8 mouse cellular contexts compared by ENCODE assay signal in genomic region chr2:30676833-30677459, GRCm38 (mm10).
DNase-seq lines count a peak whose midpoint lies in the region; ATAC-seq lines count a peak whose summit lies in the region.

No protein-coding gene starts in this region.

- peaks cover 13% of the 10 kb centered on the region for H3K9me3 ChIP-seq in embryonic facial prominence, embryonic 14.5 days (ENCODE audit: control insufficient read depth, low read length)
- peaks cover 8% of the 10 kb centered on the region for H3K9me3 ChIP-seq in heart, embryonic 16.5 days (replicated peaks; ENCODE audit: control insufficient read depth, low read length)
- H3K9me3 ChIP-seq in liver, embryonic 13.5 days (replicated peaks) = no peaks in the 10 kb centered on the region
- H3K9me3 ChIP-seq in neural tube, embryonic 11.5 days (ENCODE audit: control insufficient read depth, low read length) = 0 out of 2 replicates have a peak, but pooled peaks cover 5% of the 10 kb centered on the region

- H3K4me1 ChIP-seq in embryonic facial prominence, embryonic 14.5 days (ENCODE audit: control insufficient read depth, insufficient read depth, low read length) = peaks cover 14% of the 10 kb centered on the region
- H3K4me1 ChIP-seq in heart, embryonic 16.5 days (ENCODE audit: control insufficient read depth, insufficient read depth, low read length) = peaks cover 21% of the 10 kb centered on the region
- peaks cover 12% of the 10 kb centered on the region for H3K4me1 ChIP-seq in liver, embryonic 13.5 days (replicated peaks)
- H3K4me1 ChIP-seq in neural tube, embryonic 11.5 days (ENCODE audit: control insufficient read depth, insufficient read depth, low read length) = peaks cover 13% of the 10 kb centered on the region

- peak overlapping the region; percentile 34 for H3K4me3 ChIP-seq in embryonic facial prominence, embryonic 14.5 days (ENCODE audit: low read depth, low read length)
- H3K4me3 ChIP-seq in heart, embryonic 16.5 days (ENCODE audit: low read length) = peak overlapping the region; percentile 42
- H3K4me3 ChIP-seq in liver, embryonic 13.5 days (replicated peaks) = peak overlapping the region; percentile 32
- peak overlapping the region; percentile 5 for H3K4me3 ChIP-seq in neural tube, embryonic 11.5 days (ENCODE audit: low read depth, low read length)

- peak overlapping the region; percentile 61 for H3K9ac ChIP-seq in embryonic facial prominence, embryonic 14.5 days (ENCODE audit: low read depth, low read length)
- H3K9ac ChIP-seq in heart, embryonic 16.5 days (ENCODE audit: low read length) = peak overlapping the region; percentile 74
- H3K9ac ChIP-seq in liver, embryonic 13.5 days = peak overlapping the region; percentile 9; the same call in 1 of the 2 replicates
- H3K9ac ChIP-seq in neural tube, embryonic 11.5 days (ENCODE audit: low read length) = peak overlapping the region; percentile 44

- H3K27me3 ChIP-seq in embryonic facial prominence, embryonic 14.5 days (replicated peaks; ENCODE audit: control insufficient read depth, insufficient read depth, low read length) = no peaks in the 10 kb centered on the region
- H3K27me3 ChIP-seq in heart, embryonic 16.5 days (ENCODE audit: control insufficient read depth, insufficient read depth, low read length) = no peaks in the 10 kb centered on the region
- H3K27me3 ChIP-seq in liver, embryonic 13.5 days = peaks cover 26% of the 10 kb centered on the region
- H3K27me3 ChIP-seq in neural tube, embryonic 11.5 days (ENCODE audit: control insufficient read depth, insufficient read depth, low read length) = no peaks in the 10 kb centered on the region

- WGBS in embryonic facial prominence, embryonic 14.5 days = under 1% methylated on average over 18 of the region's 44 CpGs
- under 1% methylated on average over 43 of the region's 44 CpGs for WGBS in heart, embryonic 16.5 days
- under 1% methylated on average over 44 of the region's 44 CpGs for WGBS in liver, embryonic 13.5 days (ENCODE audit: insufficient replicate concordance)
- WGBS in neural tube, embryonic 11.5 days = 1% methylated on average over 38 of the region's 44 CpGs

- peak overlapping the region; percentile 88 for H3K27ac ChIP-seq in embryonic facial prominence, embryonic 14.5 days (replicated peaks; ENCODE audit: low read depth, low read length)
- H3K27ac ChIP-seq in heart, embryonic 16.5 days (ENCODE audit: low read length) = peak overlapping the region; percentile 100
- peak overlapping the region; percentile 78 for H3K27ac ChIP-seq in liver, embryonic 13.5 days
- H3K27ac ChIP-seq in neural tube, embryonic 11.5 days (ENCODE audit: low read depth, low read length) = peak overlapping the region; percentile 91

- peak; percentile 52 for DNase-seq in 3T3-L1 (ENCODE audit: low read depth, low spot score)
- DNase-seq in adrenal gland, postnatal 36 days = peak; percentile 79 to 87
- peak; percentile 86 for DNase-seq in embryonic facial prominence, embryonic 14.5 days (ENCODE audit: low spot score)
- DNase-seq in kidney, postnatal 14 days = peak; percentile 78
- DNase-seq in liver, embryonic 13.5 days = no peak
- peak; percentile 79 for DNase-seq in neural tube, embryonic 11.5 days (ENCODE audit: low spot score)
- DNase-seq in urinary bladder, postnatal 36 days (ENCODE audit: low spot score in 2 of 2) = peak; percentile 52 to 68

- peak overlapping the region; percentile 74 for H3K4me2 ChIP-seq in embryonic facial prominence, embryonic 14.5 days (ENCODE audit: low read depth, low read length)
- H3K4me2 ChIP-seq in heart, embryonic 16.5 days (ENCODE audit: low read depth, low read length) = peak overlapping the region; percentile 63
- H3K4me2 ChIP-seq in liver, embryonic 13.5 days = peak overlapping the region; percentile 57
- peak overlapping the region; percentile 52 for H3K4me2 ChIP-seq in neural tube, embryonic 11.5 days (ENCODE audit: low read depth)

- peak; percentile 72 for ATAC-seq in embryonic facial prominence, embryonic 14.5 days (ENCODE audit: low read depth)
- ATAC-seq in heart, embryonic 16.5 days (replicated peaks; ENCODE audit: extremely low read depth, insufficient read depth, low FRiP score) = peak; percentile 87
- 0 out of 2 replicates have a peak, but pooled peaks have one; percentile 23 for ATAC-seq in liver, embryonic 13.5 days (ENCODE audit: low read depth)
- ATAC-seq in neural tube, embryonic 11.5 days (ENCODE audit: insufficient read depth, low FRiP score, low TSS enrichment) = peak; percentile 50; the same call in 1 of the 2 replicates

- H3K36me3 ChIP-seq in embryonic facial prominence, embryonic 14.5 days (ENCODE audit: control insufficient read depth, insufficient read depth, low read length) = no peaks in the 10 kb centered on the region
- H3K36me3 ChIP-seq in heart, embryonic 16.5 days (ENCODE audit: control insufficient read depth, insufficient read depth) = no peaks in the 10 kb centered on the region
- no peaks in the 10 kb centered on the region for H3K36me3 ChIP-seq in liver, embryonic 13.5 days
- no peaks in the 10 kb centered on the region for H3K36me3 ChIP-seq in neural tube, embryonic 11.5 days (ENCODE audit: control insufficient read depth, insufficient read depth, low read length)

Comparison
In these comparisons a context has a peak if more than half of its experiments do, and no peak if none do; other contexts are left out.
1. ATAC-seq: peak in every context shown above with its lines; median percentile 87 in heart, embryonic 16.5 days; 72 in embryonic facial prominence, embryonic 14.5 days; 50 in neural tube, embryonic 11.5 days; 23 in liver, embryonic 13.5 days.
2. H3K9ac ChIP-seq: peak in every context shown above with its lines; median percentile 74 in heart, embryonic 16.5 days; 61 in embryonic facial prominence, embryonic 14.5 days; 44 in neural tube, embryonic 11.5 days; 9 in liver, embryonic 13.5 days.